Mouse (Mus musculus): ENCODE data around the gene Oard1. TPM values are rescaled to one million over a fixed set of nuclear protein-coding genes. Genes with fewer than 3 reads are reported as not detected.

The Oard1 gene
- polyA plus RNA-seq, 1 experiment: 13.3 TPM

DNA sequence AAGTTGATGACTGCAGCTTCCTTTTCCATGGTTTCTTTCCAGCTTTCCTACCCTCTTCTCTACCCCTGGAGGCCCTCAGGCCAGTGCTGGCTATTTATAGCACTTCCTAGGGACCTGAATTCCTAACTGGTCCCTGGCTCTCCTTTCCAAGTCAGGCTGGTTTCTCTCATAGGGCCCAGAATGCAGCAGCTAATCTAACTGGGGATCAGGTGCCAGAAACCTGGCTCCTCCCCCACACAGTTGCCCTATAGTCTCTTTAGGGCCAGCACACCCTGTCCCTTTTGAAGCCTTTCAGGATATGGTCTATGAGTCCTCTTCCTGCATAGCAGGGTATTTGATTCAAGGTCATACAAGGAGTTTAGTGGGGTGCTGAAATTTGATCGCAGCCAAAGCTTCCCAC is 26.7 kb downstream of the Oard1 start:
- DNase-seq (ENCODE audit: low read depth): no peak

- DNase-seq (ENCODE audit: low read depth): no peak
Measured at GRCm38 (mm10) chr17:48437421-48437911, 27.7 kb downstream of the Oard1 start.

DNA sequence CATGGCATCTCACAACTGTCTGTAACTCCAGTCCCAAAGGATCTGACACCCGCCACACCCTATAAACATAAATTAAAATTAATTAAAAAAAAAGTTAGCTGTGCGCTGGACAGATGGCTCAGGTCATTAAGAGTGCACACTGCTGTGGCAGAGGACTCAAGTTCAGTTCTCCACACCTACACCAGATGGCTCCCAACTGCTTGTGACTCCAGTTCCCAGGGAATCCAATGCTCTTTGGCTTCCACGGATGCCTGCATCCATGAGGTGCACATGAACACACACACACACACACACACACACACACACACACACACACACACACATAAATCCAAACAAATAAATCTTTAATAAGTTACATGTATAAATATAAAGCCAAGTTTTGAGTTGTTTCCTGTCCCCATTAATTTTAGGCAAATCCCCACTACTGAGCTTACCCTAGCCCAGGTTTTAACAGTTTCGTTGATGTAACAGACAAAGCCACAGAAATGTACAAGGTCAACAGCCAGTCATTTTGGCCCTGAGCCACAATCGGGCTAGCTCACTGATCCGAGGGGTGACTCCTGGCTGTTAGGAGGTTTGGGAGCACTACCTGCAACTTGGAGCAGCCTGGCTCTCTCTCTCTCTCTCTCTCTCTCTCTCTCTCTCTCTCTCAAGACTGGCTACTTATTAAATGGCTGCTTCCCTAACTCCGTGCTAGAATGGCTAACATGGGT is 33.1 kb downstream of the Oard1 start:
- no peak for DNase-seq (ENCODE audit: low read depth)

DNA sequence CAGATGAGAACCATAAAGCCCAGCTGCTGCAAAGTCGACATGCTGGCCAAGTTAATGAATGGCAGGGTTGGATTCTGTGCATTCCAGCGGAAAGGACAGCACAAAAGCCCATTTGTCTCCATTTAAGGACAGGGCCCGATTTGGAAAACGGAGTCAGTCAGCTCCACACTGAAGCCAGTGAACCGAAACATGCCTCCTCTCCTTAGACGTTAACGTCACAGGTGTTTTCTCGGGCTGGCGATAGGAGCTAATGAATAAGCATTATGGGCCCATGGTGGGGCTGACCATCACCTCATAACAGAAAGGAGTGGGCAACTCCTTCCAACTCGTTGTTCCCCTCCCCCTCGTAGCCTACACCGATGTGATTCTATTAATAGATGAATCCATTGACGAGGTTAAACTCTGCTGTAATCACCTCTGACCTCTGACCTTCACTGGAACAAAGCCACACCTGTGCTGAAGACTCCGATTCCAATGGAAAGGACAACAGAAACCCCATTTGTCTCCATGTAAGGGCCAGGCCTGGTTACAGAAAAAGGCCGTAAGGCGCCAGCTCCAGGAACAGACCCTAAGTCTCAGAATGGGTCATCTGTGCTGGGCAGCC is 33.8 kb downstream of the Oard1 start:
- no peak for DNase-seq (ENCODE audit: low read depth)

- no peak for DNase-seq (ENCODE audit: low read depth)
Measured at GRCm38 (mm10) chr17:48447675-48448074, 37.9 kb downstream of the Oard1 start.

GRCm38 (mm10) chr17:48450666-48451352 is 41.0 kb downstream of the Oard1 start:
- DNase-seq (ENCODE audit: low read depth): no peak

GRCm38 (mm10) chr17:48451353-48451675 is 41.5 kb downstream of the Oard1 start, which contains the start of gene Tspo2:
Tspo2 (minus strand) TSS chr17:48451522.
- DNase-seq (ENCODE audit: low read depth): no peak

DNA sequence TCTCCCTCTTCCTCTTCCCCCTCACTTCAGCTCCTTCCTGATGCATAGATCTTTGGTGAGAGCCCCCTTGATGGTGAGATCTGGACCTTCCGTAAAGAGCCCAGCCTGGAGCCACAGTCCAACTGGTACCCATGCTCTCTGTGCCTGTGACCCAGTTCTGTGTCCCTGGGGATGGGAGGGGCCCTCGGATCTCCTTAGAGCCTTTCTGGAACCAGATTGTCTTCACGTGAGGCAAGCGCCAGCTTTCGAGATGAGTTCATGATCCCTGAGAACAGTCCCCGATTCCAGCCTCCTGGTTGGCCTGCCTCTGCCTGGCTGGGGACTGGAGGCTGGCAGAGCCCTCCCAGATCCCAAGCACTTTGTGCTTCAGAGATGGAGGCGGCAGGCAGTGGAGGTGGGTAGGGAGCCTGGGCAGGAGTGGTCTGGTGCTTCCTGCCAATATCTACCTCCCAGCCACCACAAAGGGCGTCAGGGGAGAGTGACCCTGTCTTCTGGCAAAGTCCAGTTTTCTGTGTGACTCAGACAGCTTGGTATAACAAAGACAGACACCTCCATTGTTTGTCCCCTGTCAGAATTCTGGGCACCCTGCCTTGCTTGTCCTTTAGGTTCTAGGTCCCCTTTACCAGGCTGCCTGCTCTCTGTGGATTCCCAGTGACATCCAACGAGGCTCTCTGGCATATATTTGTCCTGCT is 42.1 kb downstream of the Oard1 start:
- DNase-seq (ENCODE audit: low read depth): no peak

GRCm38 (mm10) chr17:48453489-48453888 is 43.7 kb downstream of the Oard1 start:
- no peak for DNase-seq (ENCODE audit: low read depth)

- no peak for DNase-seq (ENCODE audit: low read depth)
Measured at GRCm38 (mm10) chr17:48454190-48454589, 44.4 kb downstream of the Oard1 start.

DNA sequence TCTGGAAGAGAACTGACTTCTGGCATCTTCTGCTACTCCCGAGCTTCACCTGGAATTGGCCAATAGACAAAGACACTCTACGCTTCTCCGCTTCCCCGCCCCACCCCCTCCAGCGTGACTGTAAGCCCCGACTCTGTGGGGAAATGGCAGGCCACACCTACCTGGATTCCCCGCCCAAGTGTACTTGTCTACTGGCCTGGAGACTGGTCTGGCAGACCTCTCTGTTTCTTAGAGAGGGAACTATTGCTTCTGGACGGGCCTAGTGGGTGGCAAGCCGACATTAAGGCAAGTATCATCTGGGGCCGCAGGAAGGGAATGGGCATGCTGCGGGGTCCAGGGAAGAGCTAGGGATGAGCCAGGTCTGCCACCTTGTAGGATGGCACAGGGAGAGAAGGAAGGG is 44.9 kb downstream of the Oard1 start, which contains the start of gene Unc5cl:
TSS of gene Unc5cl (plus strand) at position 214 of the 400 bp plus-strand sequence.
- DNase-seq (ENCODE audit: low read depth): no peak

GRCm38 (mm10) chr17:48455955-48456354 is 46.1 kb downstream of the Oard1 start:
- no peak for DNase-seq (ENCODE audit: low read depth)

DNA sequence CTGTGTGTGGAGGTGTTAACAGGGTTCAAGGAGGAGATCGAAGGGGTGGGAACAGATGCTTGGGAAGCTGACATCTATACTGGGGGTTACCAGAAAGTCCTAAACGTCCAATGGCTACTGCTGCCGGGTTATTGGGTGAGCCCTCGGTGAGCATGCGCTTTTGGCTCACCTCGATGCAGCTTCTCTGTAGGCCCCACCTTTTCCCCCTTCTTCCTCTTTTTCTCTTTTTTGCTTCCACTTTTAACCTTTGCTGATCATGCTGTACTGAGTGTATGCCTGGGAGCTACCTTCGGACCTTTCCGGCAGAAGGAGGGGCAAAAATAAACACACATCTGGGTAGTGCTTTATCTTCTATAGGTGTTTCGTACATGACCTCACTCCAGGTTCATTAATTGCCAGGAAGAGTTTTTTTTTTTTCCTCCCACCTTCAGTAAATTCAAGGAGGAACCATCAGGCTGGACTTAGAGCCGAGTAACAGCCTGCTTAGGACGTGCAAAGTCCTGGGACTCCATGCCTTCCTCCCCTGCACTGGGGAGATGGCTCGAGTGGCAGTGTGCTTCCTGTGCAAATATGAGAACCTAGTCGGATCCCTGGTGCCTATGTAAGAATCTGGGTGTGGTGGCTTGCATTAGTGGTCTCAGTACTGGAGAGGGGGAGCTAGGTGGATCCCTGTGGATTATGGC is 48.3 kb downstream of the Oard1 start:
- no peak for DNase-seq (ENCODE audit: low read depth)

- DNase-seq (ENCODE audit: low read depth): no peak
Measured at GRCm38 (mm10) chr17:48462096-48462495, 52.3 kb downstream of the Oard1 start.

DNA sequence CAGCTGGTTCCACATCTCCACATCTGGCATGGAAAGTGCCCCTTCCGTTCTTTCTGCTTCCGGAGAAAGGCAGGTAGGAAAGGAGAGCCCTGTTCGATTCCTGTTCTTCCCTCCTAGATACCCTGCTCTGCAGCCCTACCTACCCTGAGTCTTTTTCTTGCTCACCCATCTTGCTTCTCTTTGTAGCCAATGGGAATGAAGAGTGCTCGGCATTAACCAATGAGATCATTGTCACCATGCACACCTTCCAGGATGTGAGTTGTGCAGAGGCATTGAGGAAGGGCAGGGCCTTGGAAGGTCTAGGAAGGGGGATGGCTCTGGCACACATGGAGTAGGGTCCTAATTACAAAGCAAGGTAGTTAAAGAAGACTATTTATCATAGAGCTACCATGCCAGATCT is 53.6 kb downstream of the Oard1 start:
- DNase-seq (ENCODE audit: low read depth): no peak

Other genes starting within 250 kb of the Oard1 start
- 0.25 and 0.58 TPM in 2 replicates for gene A530064D06Rik, start 242.7 kb upstream of the Oard1 start, polyA plus RNA-seq (2012; rRNA removed)
- 0.14 TPM in 1 of 2 replicates, not detected in the other for gene Trem1, start 177.2 kb upstream of the Oard1 start, polyA plus RNA-seq (2012; rRNA removed)
- gene Trem3, start 162.2 kb upstream of the Oard1 start, polyA plus RNA-seq (2012; rRNA removed): not detected in 2 replicates
- 0.94 and 1.0 TPM in 2 replicates for gene Treml4, start 145.7 kb upstream of the Oard1 start, polyA plus RNA-seq (2012; rRNA removed)
- gene Treml2, start 110.5 kb upstream of the Oard1 start, polyA plus RNA-seq (2012; rRNA removed): 0.38 and 0.53 TPM in 2 replicates
- 0.53 and 0.89 TPM in 2 replicates for gene B430306N03Rik, start 93.9 kb upstream of the Oard1 start, polyA plus RNA-seq (2012; rRNA removed)
- gene Trem2, start 63.6 kb upstream of the Oard1 start, polyA plus RNA-seq (2012; rRNA removed): 10.2 and 16.3 TPM in 2 replicates
- gene Treml1, start 50.1 kb upstream of the Oard1 start, polyA plus RNA-seq (2012; rRNA removed): 0.28 and 0.29 TPM in 2 replicates
- 48.3 and 54.8 TPM in 2 replicates for gene Nfya, start 108 bp upstream of the Oard1 start, polyA plus RNA-seq (2012; rRNA removed)
- 0.33 and 0.92 TPM in 2 replicates for gene Apobec2, start 22.9 kb downstream of the Oard1 start, polyA plus RNA-seq (2012; rRNA removed)
- 0.42 and 1.1 TPM in 2 replicates for gene Tspo2, start 41.5 kb downstream of the Oard1 start, polyA plus RNA-seq (2012; rRNA removed)
- 1.5 and 1.8 TPM in 2 replicates for gene Unc5cl, start 44.9 kb downstream of the Oard1 start, polyA plus RNA-seq (2012; rRNA removed)

All from gonadal fat pad, adult 2 months (tissue).